Mouse (Mus musculus) E14TG2a.4 (cell line): ENCODE measurements at regions not wholly inside any gene's neighbourhood (a gene's known extent, or its start where the extent isn't known, plus 50 kb on each side); places are given as distances from the start of the nearest gene placed in this dataset.
"Not testable (repeated sequence)": the region's sequence is repeated elsewhere in the genome, so short reads cannot be mapped to it uniquely, and the experiment has no call there.

ENCODE experiments used
- H3K27me3 ChIP-seq: 2 replicates; pipeline ENCODE4 v1.6.1; 2014; ENCODE audit warnings: low read length, control low read depth; ENCODE audit not compliant: insufficient read depth
- H3K36me3 ChIP-seq: 2 replicates; pipeline ENCODE4 v1.6.1; 2014; ENCODE audit warnings: low read length, control low read depth; ENCODE audit not compliant: insufficient read depth
- H3K4me1 ChIP-seq: replicated peaks from 2 replicates; pipeline ENCODE4 v1.6.1; 2014; ENCODE audit warnings: low read depth, low read length, control low read depth
- H3K4me3 ChIP-seq: replicated peaks from 2 replicates; pipeline ENCODE4 v1.5.1; 2014; ENCODE audit warnings: mild to moderate bottlenecking, low read length
- H3K9me3 ChIP-seq: 2 replicates; pipeline ENCODE4 v1.6.1; 2014; ENCODE audit warnings: low read length, control low read depth
- CTCF ChIP-seq: conservative IDR thresholded peaks from 2 replicates; pipeline ENCODE4 v1.5.1; 2014; ENCODE audit warnings: low read length
- NANOG ChIP-seq: IDR thresholded peaks from 2 replicates; pipeline ENCODE4 v1.6.1; 2014; ENCODE audit warnings: borderline replicate concordance, low read length, mixed read lengths
- POU5F1 ChIP-seq: IDR thresholded peaks from 2 replicates; pipeline ENCODE4 v1.6.1; 2014; ENCODE audit warnings: low read length, borderline replicate concordance

DNA sequence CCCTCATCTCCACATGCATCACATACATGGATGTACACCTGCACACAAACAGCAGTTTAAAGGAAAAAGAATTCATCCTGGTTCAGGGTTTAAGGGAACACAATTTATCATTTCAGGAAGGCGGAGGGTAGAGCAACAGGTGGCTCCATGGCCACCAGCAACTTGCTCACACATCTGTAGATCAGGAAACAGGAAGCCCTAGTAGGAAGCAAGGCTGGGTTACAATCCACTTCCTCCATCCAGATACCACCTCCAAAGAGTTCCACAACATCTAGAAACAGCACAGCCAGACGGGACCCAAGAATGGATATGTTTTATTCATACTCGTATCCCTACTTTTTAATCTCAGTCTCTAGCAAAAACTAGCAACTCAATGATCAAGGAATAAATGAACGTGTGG, 97.0 kb downstream of the Sox4 start:
- no peak overlapping the region for H3K4me3 ChIP-seq
- TF ChIP-seq POU5F1, result no peak
- no peak for TF ChIP-seq CTCF
- TF ChIP-seq NANOG, result no peak
- H3K9me3 ChIP-seq, result peaks cover 20% of the 10 kb centered on the region
- no peaks in the 10 kb centered on the region for H3K27me3 ChIP-seq
- no peaks in the 10 kb centered on the region for H3K36me3 ChIP-seq
- no peaks in the 10 kb centered on the region for H3K4me1 ChIP-seq

- no peak for TF ChIP-seq CTCF
- TF ChIP-seq NANOG, result no peak
- TF ChIP-seq POU5F1, result no peak
- H3K27me3 ChIP-seq, result no peaks in the 10 kb centered on the region
- H3K36me3 ChIP-seq, result no peaks in the 10 kb centered on the region
- no peak overlapping the region for H3K4me3 ChIP-seq
- H3K4me1 ChIP-seq, result no peaks in the 10 kb centered on the region
- peaks cover 20% of the 10 kb centered on the region for H3K9me3 ChIP-seq
These were observed 99.3 kb downstream of the Sox4 start for GRCm38 (mm10) chr13:28854247-28854646.

DNA sequence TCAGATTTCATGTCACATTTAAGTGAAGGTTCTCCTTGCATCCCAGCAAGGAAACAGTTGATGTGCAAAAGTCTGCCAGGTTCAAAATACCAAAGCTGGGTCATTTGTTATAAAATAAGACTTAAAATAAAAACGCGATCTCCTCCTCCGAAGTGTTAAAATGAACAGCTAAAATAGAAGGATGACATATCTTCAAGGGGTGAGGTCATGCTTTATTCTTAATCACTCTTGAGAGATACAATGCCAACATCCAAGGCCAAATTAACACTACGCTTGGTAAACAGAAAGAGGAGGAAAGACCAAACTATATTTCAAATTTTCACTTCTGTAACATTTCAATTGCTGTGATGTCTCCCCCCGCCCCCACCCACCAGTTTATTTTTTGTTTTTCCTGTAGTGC, 105.2 kb downstream of the Sox4 start:
- no peak for TF ChIP-seq NANOG
- no peak for TF ChIP-seq CTCF
- no peak for TF ChIP-seq POU5F1
- Histone ChIP-seq H3K36me3 (no peaks in the 10 kb centered on the region), H3K9me3 (peaks cover 13% of the 10 kb centered on the region), H3K27me3 (no peaks in the 10 kb centered on the region), H3K4me3 (no peak overlapping the region), H3K4me1 (peaks cover 24% of the 10 kb centered on the region)

- TF ChIP-seq NANOG, result no peak
- no peak for TF ChIP-seq CTCF
- TF ChIP-seq POU5F1, result no peak
- H3K27me3 ChIP-seq, result no peaks in the 10 kb centered on the region
- H3K4me1 ChIP-seq, result peaks cover 31% of the 10 kb centered on the region
These were observed 106.0 kb downstream of the Sox4 start for GRCm38 (mm10) chr13:28847478-28847877.

DNA sequence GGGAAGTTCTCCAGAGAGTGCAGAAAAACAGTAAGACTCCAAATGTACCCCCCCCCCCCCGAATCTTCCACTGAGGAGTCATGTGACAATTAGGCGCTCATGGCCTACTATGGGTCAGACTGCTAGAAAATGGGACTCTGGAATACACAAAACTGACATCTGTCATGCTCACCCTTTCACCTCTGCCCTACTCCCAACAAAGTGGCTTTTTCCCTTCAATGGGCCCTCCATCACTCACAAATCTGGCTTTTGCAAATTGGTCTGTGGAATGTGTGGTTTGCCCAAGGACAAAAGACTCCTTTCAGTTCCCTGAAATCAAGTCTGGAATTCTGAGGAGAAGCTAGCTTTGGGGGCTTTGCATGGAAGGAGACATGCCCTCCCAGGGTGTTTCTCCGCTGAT, 109.0 kb downstream of the Sox4 start:
- no peaks in the 10 kb centered on the region for H3K27me3 ChIP-seq
- no peaks in the 10 kb centered on the region for H3K36me3 ChIP-seq
- no peak overlapping the region for H3K4me3 ChIP-seq
- H3K4me1 ChIP-seq, result peaks cover 31% of the 10 kb centered on the region
- H3K9me3 ChIP-seq, result no peaks in the 10 kb centered on the region
- TF ChIP-seq NANOG (peak; percentile 40; the same call in 1 of the 2 replicates), POU5F1 (no peak)

More at GRCm38 (mm10) chr13:28847478-28847877, 106.0 kb downstream of the Sox4 start:
- peaks cover 5% of the 10 kb centered on the region for H3K9me3 ChIP-seq
- no peaks in the 10 kb centered on the region for H3K36me3 ChIP-seq
- H3K4me3 ChIP-seq, result no peak overlapping the region

DNA sequence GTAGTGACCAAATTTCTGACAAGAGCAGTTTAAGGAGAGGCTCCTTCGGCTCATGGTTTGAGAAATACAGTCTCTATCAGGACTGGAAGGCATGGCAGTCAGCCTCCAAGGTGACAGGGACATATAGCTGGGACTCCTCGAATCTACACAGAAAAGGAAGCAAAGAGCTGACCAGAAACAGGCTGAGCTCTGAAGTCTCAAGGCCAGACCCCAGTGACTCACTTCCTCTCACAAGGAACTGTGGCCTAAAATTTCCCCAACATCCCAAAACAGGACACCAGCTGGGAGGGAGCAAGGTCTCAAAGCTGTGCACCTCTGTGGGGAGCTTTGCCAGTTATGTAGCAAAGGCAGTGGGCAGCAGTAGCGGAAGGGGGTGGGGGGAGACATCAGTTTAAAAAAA, 110.7 kb downstream of the Sox4 start:
- Histone ChIP-seq H3K27me3 (no peaks in the 10 kb centered on the region), H3K36me3 (no peaks in the 10 kb centered on the region), H3K4me1 (peaks cover 46% of the 10 kb centered on the region), H3K9me3 (no peaks in the 10 kb centered on the region), H3K4me3 (no peak overlapping the region)
- TF ChIP-seq NANOG (no peak), POU5F1 (no peak), CTCF (no peak)

- Histone ChIP-seq H3K4me1 (peaks cover 39% of the 10 kb centered on the region), H3K9me3 (no peaks in the 10 kb centered on the region), H3K36me3 (no peaks in the 10 kb centered on the region), H3K4me3 (no peak overlapping the region), H3K27me3 (no peaks in the 10 kb centered on the region)
- no peak for TF ChIP-seq CTCF
- no peak for TF ChIP-seq POU5F1
- no peak for TF ChIP-seq NANOG
These were observed 113.4 kb downstream of the Sox4 start for GRCm38 (mm10) chr13:28840142-28840541.

GRCm38 (mm10) chr13:28839084-28839483, 114.4 kb downstream of the Sox4 start:
- TF ChIP-seq NANOG (no peak), POU5F1 (no peak), CTCF (no peak)
- no peaks in the 10 kb centered on the region for H3K36me3 ChIP-seq
- H3K27me3 ChIP-seq, result no peaks in the 10 kb centered on the region
- H3K9me3 ChIP-seq, result no peaks in the 10 kb centered on the region
- H3K4me3 ChIP-seq, result no peak overlapping the region
- H3K4me1 ChIP-seq, result peaks cover 30% of the 10 kb centered on the region

- TF ChIP-seq POU5F1 (no peak), NANOG (no peak), CTCF (no peak)
- Histone ChIP-seq H3K36me3 (no peaks in the 10 kb centered on the region), H3K4me1 (peaks cover 21% of the 10 kb centered on the region), H3K4me3 (no peak overlapping the region), H3K27me3 (no peaks in the 10 kb centered on the region), H3K9me3 (no peaks in the 10 kb centered on the region)
These were observed 115.3 kb downstream of the Sox4 start for GRCm38 (mm10) chr13:28838216-28838615.

DNA sequence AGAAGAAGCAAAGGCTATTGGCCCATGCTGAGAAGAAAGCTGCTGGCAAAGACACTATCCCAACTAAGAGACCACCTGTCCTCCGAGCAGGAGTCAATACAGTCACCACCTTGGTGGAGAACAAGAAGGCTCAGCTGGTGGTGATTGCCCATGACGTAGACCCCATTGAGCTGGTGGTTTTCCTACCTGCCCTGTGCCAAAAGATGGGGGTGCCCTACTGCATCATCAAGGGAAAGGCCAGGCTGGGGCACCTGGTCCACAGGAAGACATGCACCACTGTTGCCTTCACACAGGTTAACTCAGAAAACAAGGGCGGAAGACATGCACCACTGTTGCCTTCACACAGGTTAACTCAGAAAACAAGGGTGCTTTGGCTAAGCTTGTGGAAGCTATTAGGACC, 116.3 kb downstream of the Sox4 start:
- not testable (repeated sequence) for H3K9me3 ChIP-seq, H3K36me3 ChIP-seq, H3K4me3 ChIP-seq, H3K27me3 ChIP-seq
- H3K4me1 ChIP-seq, result peaks cover 15% of the 10 kb centered on the region
